Mouse (Mus musculus): ENCODE data around the gene Tulp2. TPM values are rescaled to one million over a fixed set of nuclear protein-coding genes. Genes with fewer than 3 reads are reported as not detected.
A peak's percentile ranks its signal among the peaks of the same experiment; 100 is the strongest.
"Not testable (repeated sequence)": the region's sequence is repeated elsewhere in the genome, so short reads cannot be mapped to it uniquely, and the experiment has no call there.

The Tulp2 gene
- polyA plus RNA-seq, 1 experiment from 2014 or later = 0.28 TPM

- 86% methylated on average over 1 of the region's 1 CpGs for WGBS
- Histone ChIP-seq H3K4me2 (no peak overlapping the region), H3K36me3 (peaks cover 70% of the 10 kb centered on the region), H3K4me1 (replicated peaks) (peaks cover 7% of the 10 kb centered on the region; the same call in 1 of the 2 replicates), H3K27ac (no peak overlapping the region), H3K9me3 (replicated peaks) (no peaks in the 10 kb centered on the region), H3K9ac (no peak overlapping the region), H3K27me3 (no peaks in the 10 kb centered on the region), H3K4me3 (no peak overlapping the region)
- no peak for ATAC-seq (replicated peaks; ENCODE audit: insufficient number of reproducible peaks, insufficient read depth, low FRiP score, low read depth)
Measured at GRCm38 (mm10) chr7:45449974-45450373, 31.7 kb upstream of the Tulp2 start.

- no peak overlapping the region for H3K4me2 ChIP-seq
- no peaks in the 10 kb centered on the region for H3K27me3 ChIP-seq
- no peak overlapping the region for H3K27ac ChIP-seq
- no peaks in the 10 kb centered on the region for H3K9me3 ChIP-seq (replicated peaks)
- no peak overlapping the region for H3K9ac ChIP-seq
- peaks cover 63% of the 10 kb centered on the region for H3K36me3 ChIP-seq
- no peak overlapping the region for H3K4me3 ChIP-seq
- peaks cover 13% of the 10 kb centered on the region for H3K4me1 ChIP-seq (replicated peaks)
- WGBS = 56% methylated on average over 23 of the region's 23 CpGs
- peak; percentile 37; the same call in 1 of the 2 replicates for ATAC-seq (replicated peaks; ENCODE audit: insufficient number of reproducible peaks, insufficient read depth, low FRiP score, low read depth)
Measured at GRCm38 (mm10) chr7:45451344-45451982, 30.2 kb upstream of the Tulp2 start.

DNA sequence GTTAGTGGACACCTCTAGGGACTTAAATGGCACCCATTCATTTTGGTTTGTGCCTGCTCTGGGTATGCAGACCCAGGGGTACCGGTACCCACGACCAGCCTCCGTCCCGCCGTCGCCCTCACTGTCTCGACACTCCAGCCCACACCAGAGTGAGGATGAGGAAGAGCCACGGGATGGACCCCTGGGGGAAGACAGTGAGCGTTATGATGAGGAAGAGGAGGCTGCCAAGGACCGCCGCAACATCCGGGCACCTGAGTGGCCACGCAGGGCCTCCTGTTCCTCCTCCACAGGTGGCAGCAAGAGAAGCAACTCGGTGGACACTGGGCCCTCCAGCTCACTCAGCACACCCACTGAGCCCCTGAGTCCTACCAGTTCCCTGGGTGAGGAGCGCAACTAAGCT is 26.7 kb upstream of the Tulp2 start:
- H3K9me3 ChIP-seq (replicated peaks) = no peaks in the 10 kb centered on the region
- no peak overlapping the region for H3K27ac ChIP-seq
- WGBS = 90% methylated on average over 15 of the region's 15 CpGs
- H3K4me1 ChIP-seq (replicated peaks) = peaks cover 27% of the 10 kb centered on the region
- H3K4me3 ChIP-seq = no peak overlapping the region
- no peak overlapping the region for H3K9ac ChIP-seq
- H3K4me2 ChIP-seq = no peak overlapping the region
- no peak for ATAC-seq (replicated peaks; ENCODE audit: insufficient number of reproducible peaks, insufficient read depth, low FRiP score, low read depth)
- no peaks in the 10 kb centered on the region for H3K27me3 ChIP-seq
- peaks cover 56% of the 10 kb centered on the region for H3K36me3 ChIP-seq

GRCm38 (mm10) chr7:45455932-45456696 is 25.6 kb upstream of the Tulp2 start:
- Histone ChIP-seq H3K36me3 (peaks cover 50% of the 10 kb centered on the region), H3K4me2 (no peak overlapping the region), H3K9ac (no peak overlapping the region), H3K27me3 (no peaks in the 10 kb centered on the region), H3K9me3 (replicated peaks) (no peaks in the 10 kb centered on the region), H3K4me1 (replicated peaks) (peaks cover 38% of the 10 kb centered on the region), H3K4me3 (no peak overlapping the region), H3K27ac (no peak overlapping the region)
- ATAC-seq (replicated peaks; ENCODE audit: insufficient number of reproducible peaks, insufficient read depth, low FRiP score, low read depth) = no peak
- 68% methylated on average over 13 of the region's 13 CpGs for WGBS

- no peak for ATAC-seq (replicated peaks; ENCODE audit: insufficient number of reproducible peaks, insufficient read depth, low FRiP score, low read depth)
- Histone ChIP-seq H3K27ac (peak overlapping the region; percentile 59), H3K36me3 (peaks cover 49% of the 10 kb centered on the region), H3K4me2 (peak overlapping the region; percentile 76), H3K27me3 (no peaks in the 10 kb centered on the region), H3K4me1 (replicated peaks) (peaks cover 43% of the 10 kb centered on the region), H3K9me3 (replicated peaks) (no peaks in the 10 kb centered on the region), H3K4me3 (no peak overlapping the region), H3K9ac (0 out of 2 replicates have a peak overlapping the region, but pooled peaks have one; percentile 76)
- 41% methylated on average over 9 of the region's 9 CpGs for WGBS
Measured at GRCm38 (mm10) chr7:45456721-45457203, 24.9 kb upstream of the Tulp2 start.

DNA sequence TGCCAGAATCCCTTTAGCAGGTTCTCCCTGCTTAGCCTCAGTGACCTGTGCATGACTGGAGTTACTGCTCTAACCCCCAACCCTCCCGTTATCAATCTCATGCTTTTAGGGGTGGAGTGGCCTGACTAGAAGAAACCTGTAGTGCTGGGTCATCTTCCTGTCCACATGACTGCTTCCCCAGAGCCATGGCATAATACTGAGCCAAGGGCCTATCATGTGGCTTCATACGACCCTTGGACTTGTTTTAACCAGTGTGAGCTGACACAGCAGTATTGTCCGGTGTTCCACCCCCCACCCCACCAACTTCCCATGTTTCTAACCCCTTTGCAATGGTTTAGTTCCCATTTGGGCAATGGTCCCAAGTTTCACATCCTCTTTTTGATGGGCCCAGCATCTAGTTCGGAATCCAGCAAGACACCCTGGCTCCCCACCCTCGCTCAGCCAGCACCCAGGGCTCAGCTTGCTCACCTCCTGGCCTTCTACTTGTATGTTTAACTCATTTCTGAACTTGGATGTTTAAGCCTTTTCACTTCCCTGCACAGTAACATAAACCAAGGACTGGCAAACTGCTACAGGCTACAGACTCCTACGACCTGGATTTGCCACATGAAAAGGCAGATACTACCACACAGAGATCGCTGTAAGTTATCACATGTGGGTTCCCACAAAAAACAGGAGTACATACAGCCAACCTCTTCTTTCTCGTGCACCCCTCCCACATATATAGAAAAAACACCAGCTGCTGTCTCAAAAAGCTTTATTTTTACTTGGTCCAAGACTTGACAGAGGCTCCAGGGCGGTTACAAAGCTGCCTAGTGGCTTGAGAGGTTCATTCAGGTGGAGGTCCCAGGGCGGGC is 24.2 kb upstream of the Tulp2 start:
- 48% methylated on average over 10 of the region's 10 CpGs for WGBS
- Histone ChIP-seq H3K27me3 (no peaks in the 10 kb centered on the region), H3K9me3 (replicated peaks) (no peaks in the 10 kb centered on the region), H3K9ac (peak overlapping the region; percentile 76), H3K4me1 (replicated peaks) (peaks cover 43% of the 10 kb centered on the region), H3K4me2 (peak overlapping the region; percentile 76), H3K4me3 (peak overlapping the region; percentile 72), H3K27ac (peak overlapping the region; percentile 59), H3K36me3 (peaks cover 49% of the 10 kb centered on the region)
- ATAC-seq (replicated peaks; ENCODE audit: insufficient number of reproducible peaks, insufficient read depth, low FRiP score, low read depth) = no peak

DNA sequence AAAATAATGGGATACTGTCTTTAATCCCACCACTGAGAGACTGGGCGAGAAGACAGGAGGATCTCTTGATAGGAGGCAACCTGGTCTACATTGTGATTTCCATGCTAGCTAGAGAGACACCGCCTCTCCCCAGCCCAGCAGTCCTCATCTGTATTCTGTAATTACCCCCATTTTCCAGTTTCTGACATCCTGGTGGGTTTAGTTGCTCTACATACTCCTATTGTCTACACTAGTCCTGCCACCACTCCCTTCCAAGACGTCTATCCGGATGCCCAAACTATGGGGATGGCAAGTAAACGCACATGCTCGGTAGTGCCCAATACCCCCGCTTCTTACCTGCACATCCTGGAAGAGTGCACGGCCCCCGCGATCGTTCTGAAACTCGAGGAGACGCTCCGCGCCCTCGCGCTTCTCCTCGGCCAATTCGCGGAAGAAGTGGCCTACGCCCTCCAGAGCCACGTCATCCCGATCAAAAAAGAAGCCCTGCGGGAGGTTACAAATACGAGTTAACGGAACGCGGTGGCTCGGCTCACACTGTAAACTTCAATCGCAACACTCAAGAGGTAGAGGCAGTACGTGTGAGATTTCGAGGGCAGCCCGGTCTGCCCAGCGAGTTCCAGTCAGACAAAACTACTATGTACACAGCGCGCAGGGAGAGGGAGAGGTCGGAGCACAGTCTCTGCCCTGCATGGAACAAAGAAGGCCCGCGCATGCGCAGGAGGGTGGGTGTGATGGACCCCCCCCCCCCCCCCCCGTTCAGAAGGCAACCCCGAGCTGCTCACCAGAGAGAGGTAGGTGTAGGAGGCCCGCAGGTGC is 22.7 kb upstream of the Tulp2 start:
- Histone ChIP-seq H3K36me3 (peaks cover 51% of the 10 kb centered on the region), H3K9ac (peak overlapping the region; percentile 76), H3K27ac (peak overlapping the region; percentile 85), H3K4me3 (peak overlapping the region; percentile 72), H3K27me3 (no peaks in the 10 kb centered on the region), H3K4me1 (replicated peaks) (peaks cover 43% of the 10 kb centered on the region), H3K4me2 (peak overlapping the region; percentile 76), H3K9me3 (replicated peaks) (no peaks in the 10 kb centered on the region)
- WGBS = under 1% methylated on average over 42 of the region's 43 CpGs
- peak; percentile 72 for ATAC-seq (replicated peaks; ENCODE audit: insufficient number of reproducible peaks, insufficient read depth, low FRiP score, low read depth)

DNA sequence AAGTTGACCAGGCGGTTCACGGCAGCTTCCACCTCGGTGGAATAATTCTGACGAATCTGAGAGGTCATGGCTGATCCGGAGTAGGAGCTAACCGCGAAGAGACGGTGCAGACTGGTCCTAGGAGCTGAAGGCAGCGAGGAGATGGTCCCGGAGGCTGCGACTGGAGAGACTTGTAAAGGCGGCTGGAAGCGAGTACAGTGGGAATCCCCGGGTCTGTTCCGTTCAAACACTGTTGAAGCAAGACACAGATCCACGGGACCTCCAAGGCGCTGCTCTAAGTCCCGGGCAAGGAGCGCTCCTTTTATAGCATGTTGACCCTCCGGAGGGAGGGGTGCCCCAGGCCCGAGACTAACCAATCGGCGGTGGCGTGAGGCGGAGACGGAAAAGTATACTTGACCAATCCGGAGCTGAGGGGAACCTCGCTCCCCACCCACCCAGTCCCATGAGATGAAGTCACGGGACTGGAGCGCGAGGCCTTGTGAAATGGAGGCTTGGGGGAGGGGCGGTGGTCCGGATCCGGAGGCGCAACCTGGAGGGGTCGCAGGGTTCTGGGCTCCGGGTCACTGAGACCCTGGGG is 22.0 kb upstream of the Tulp2 start, which contains the start of gene Ftl1:
TSS of gene Ftl1 (minus strand) at position 321 of the 577 bp plus-strand sequence.
- Histone ChIP-seq H3K36me3 (peaks cover 50% of the 10 kb centered on the region), H3K4me2 (peak within 1 kb of the TSS; percentile 76), H3K9ac (peak within 1 kb of the TSS; percentile 76), H3K4me1 (replicated peaks) (peaks cover 43% of the 10 kb centered on the region), H3K27ac (peak within 1 kb of the TSS; percentile 85), H3K4me3 (peak within 1 kb of the TSS; percentile 72)
- H3K27me3 ChIP-seq; H3K9me3 ChIP-seq (replicated peaks): not testable (repeated sequence)
- peak; percentile 93 for ATAC-seq (replicated peaks; ENCODE audit: insufficient number of reproducible peaks, insufficient read depth, low FRiP score, low read depth)
- 0% methylated on average over 35 of the region's 37 CpGs for WGBS

GRCm38 (mm10) chr7:45460377-45460776 is 21.3 kb upstream of the Tulp2 start:
- no peaks in the 10 kb centered on the region for H3K9me3 ChIP-seq (replicated peaks)
- peak overlapping the region; percentile 79 for H3K27ac ChIP-seq
- H3K4me2 ChIP-seq = peak overlapping the region; percentile 76
- no peak for ATAC-seq (replicated peaks; ENCODE audit: insufficient number of reproducible peaks, insufficient read depth, low FRiP score, low read depth)
- peak overlapping the region; percentile 24; the same call in 1 of the 2 replicates for H3K9ac ChIP-seq
- H3K4me3 ChIP-seq = peak overlapping the region; percentile 72
- H3K36me3 ChIP-seq = peaks cover 48% of the 10 kb centered on the region
- WGBS = 63% methylated on average over 7 of the region's 7 CpGs
- H3K27me3 ChIP-seq = no peaks in the 10 kb centered on the region
- peaks cover 47% of the 10 kb centered on the region for H3K4me1 ChIP-seq (replicated peaks)

DNA sequence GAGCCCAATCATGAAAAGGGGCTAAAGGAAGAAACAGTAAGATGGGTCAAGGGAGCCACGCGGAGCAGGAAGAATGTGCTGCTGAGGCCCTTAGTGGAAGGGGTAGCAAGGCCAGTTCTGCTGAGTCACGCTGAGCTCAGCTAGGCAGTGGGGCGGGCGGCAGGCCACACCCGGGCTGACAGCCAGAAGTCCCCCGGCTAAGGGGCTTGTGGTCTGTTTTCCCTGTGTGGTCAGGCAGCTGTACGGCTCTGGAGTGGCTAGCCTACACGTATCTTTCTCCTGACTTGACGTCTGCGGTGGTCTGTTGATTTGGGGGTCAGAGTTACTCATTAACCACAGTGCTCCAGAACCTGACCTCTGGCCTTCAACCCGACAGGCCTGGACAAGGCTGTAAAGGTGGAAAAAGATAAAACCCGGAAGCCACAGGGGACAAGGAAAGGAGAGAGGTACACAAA is 20.8 kb upstream of the Tulp2 start:
- no peaks in the 10 kb centered on the region for H3K27me3 ChIP-seq
- 9% methylated on average over 13 of the region's 13 CpGs for WGBS

More for the DNA sequence above, 20.8 kb upstream of the Tulp2 start:
- Histone ChIP-seq H3K36me3 (peaks cover 45% of the 10 kb centered on the region), H3K4me3 (peak overlapping the region; percentile 72; the same call in 1 of the 2 replicates), H3K9me3 (replicated peaks) (no peaks in the 10 kb centered on the region), H3K27ac (peak overlapping the region; percentile 79), H3K9ac (no peak overlapping the region), H3K4me1 (replicated peaks) (peaks cover 52% of the 10 kb centered on the region), H3K4me2 (peak overlapping the region; percentile 76)
- ATAC-seq (replicated peaks; ENCODE audit: insufficient number of reproducible peaks, insufficient read depth, low FRiP score, low read depth) = no peak; the same call in 1 of the 2 replicates
